Mouse (Mus musculus): Measurements from ENCODE around the gene Reln. TPM values are rescaled to one million over a fixed set of nuclear protein-coding genes. Genes with fewer than 3 reads are reported as not detected.

The Reln gene
- polyA plus RNA-seq, 1 experiment, result 1.7 TPM

GRCm38 (mm10) chr5:21934173-21934698 is 410.3 kb downstream of the Reln start:
- Histone ChIP-seq H3K27ac (ENCODE audit: insufficient read depth, low read length) (no peak overlapping the region), H3K4me1 (ENCODE audit: control insufficient read depth, insufficient read depth, low read length) (no peaks in the 10 kb centered on the region), H3K4me3 (ENCODE audit: insufficient read depth, low read length) (no peak overlapping the region)
- TF ChIP-seq CTCF (IDR thresholded peaks at IDR 0.05; ENCODE audit: borderline replicate concordance, insufficient read depth, low read length), result no peak
- no peak for TF ChIP-seq POLR2A (IDR thresholded peaks at IDR 0.05; ENCODE audit: low read depth, low read length)

- H3K27ac ChIP-seq (ENCODE audit: insufficient read depth, low read length), result no peak overlapping the region
- TF ChIP-seq CTCF (IDR thresholded peaks at IDR 0.05; ENCODE audit: borderline replicate concordance, insufficient read depth, low read length), result no peak
- no peak for TF ChIP-seq POLR2A (IDR thresholded peaks at IDR 0.05; ENCODE audit: low read depth, low read length)
- no peak overlapping the region for H3K4me3 ChIP-seq (ENCODE audit: insufficient read depth, low read length)
- H3K4me1 ChIP-seq (ENCODE audit: control insufficient read depth, insufficient read depth, low read length), result no peaks in the 10 kb centered on the region
Measured at GRCm38 (mm10) chr5:21933340-21934075, 411.0 kb downstream of the Reln start.

- TF ChIP-seq CTCF (IDR thresholded peaks at IDR 0.05; ENCODE audit: borderline replicate concordance, insufficient read depth, low read length), result no peak
- no peak for TF ChIP-seq POLR2A (IDR thresholded peaks at IDR 0.05; ENCODE audit: low read depth, low read length)
- no peaks in the 10 kb centered on the region for H3K4me1 ChIP-seq (ENCODE audit: control insufficient read depth, insufficient read depth, low read length)
Measured at GRCm38 (mm10) chr5:21931151-21931550, 413.4 kb downstream of the Reln start.

GRCm38 (mm10) chr5:21920310-21920709 is 424.2 kb downstream of the Reln start:
- TF ChIP-seq CTCF (IDR thresholded peaks at IDR 0.05; ENCODE audit: borderline replicate concordance, insufficient read depth, low read length), result no peak
- no peak for TF ChIP-seq POLR2A (IDR thresholded peaks at IDR 0.05; ENCODE audit: low read depth, low read length)
- Histone ChIP-seq H3K27ac (ENCODE audit: insufficient read depth, low read length) (no peak overlapping the region), H3K4me1 (ENCODE audit: control insufficient read depth, insufficient read depth, low read length) (no peaks in the 10 kb centered on the region), H3K4me3 (ENCODE audit: insufficient read depth, low read length) (no peak overlapping the region)

More at GRCm38 (mm10) chr5:21931151-21931550, 413.4 kb downstream of the Reln start:
- no peak overlapping the region for H3K27ac ChIP-seq (ENCODE audit: insufficient read depth, low read length)
- H3K4me3 ChIP-seq (ENCODE audit: insufficient read depth, low read length), result no peak overlapping the region

GRCm38 (mm10) chr5:21919281-21919780 is 425.2 kb downstream of the Reln start:
- Histone ChIP-seq H3K4me1 (ENCODE audit: control insufficient read depth, insufficient read depth, low read length) (no peaks in the 10 kb centered on the region), H3K4me3 (ENCODE audit: insufficient read depth, low read length) (no peak overlapping the region), H3K27ac (ENCODE audit: insufficient read depth, low read length) (no peak overlapping the region)
- TF ChIP-seq CTCF (IDR thresholded peaks at IDR 0.05; ENCODE audit: borderline replicate concordance, insufficient read depth, low read length) (no peak), POLR2A (IDR thresholded peaks at IDR 0.05; ENCODE audit: low read depth, low read length) (no peak)

- TF ChIP-seq CTCF (IDR thresholded peaks at IDR 0.05; ENCODE audit: borderline replicate concordance, insufficient read depth, low read length), result no peak
- TF ChIP-seq POLR2A (IDR thresholded peaks at IDR 0.05; ENCODE audit: low read depth, low read length), result no peak
- no peaks in the 10 kb centered on the region for H3K4me1 ChIP-seq (ENCODE audit: control insufficient read depth, insufficient read depth, low read length)
- no peak overlapping the region for H3K4me3 ChIP-seq (ENCODE audit: insufficient read depth, low read length)
- H3K27ac ChIP-seq (ENCODE audit: insufficient read depth, low read length), result no peak overlapping the region
Measured at GRCm38 (mm10) chr5:21915973-21916372, 428.5 kb downstream of the Reln start.

GRCm38 (mm10) chr5:21914776-21915175 is 429.7 kb downstream of the Reln start:
- no peak overlapping the region for H3K4me3 ChIP-seq (ENCODE audit: insufficient read depth, low read length)
- no peak for TF ChIP-seq CTCF (IDR thresholded peaks at IDR 0.05; ENCODE audit: borderline replicate concordance, insufficient read depth, low read length)
- TF ChIP-seq POLR2A (IDR thresholded peaks at IDR 0.05; ENCODE audit: low read depth, low read length), result no peak
- H3K27ac ChIP-seq (ENCODE audit: insufficient read depth, low read length), result no peak overlapping the region
- no peaks in the 10 kb centered on the region for H3K4me1 ChIP-seq (ENCODE audit: control insufficient read depth, insufficient read depth, low read length)

GRCm38 (mm10) chr5:21912835-21913530 is 431.5 kb downstream of the Reln start:
- TF ChIP-seq POLR2A (IDR thresholded peaks at IDR 0.05; ENCODE audit: low read depth, low read length) (no peak), CTCF (IDR thresholded peaks at IDR 0.05; ENCODE audit: borderline replicate concordance, insufficient read depth, low read length) (no peak)
- Histone ChIP-seq H3K27ac (ENCODE audit: insufficient read depth, low read length) (no peak overlapping the region), H3K4me3 (ENCODE audit: insufficient read depth, low read length) (no peak overlapping the region), H3K4me1 (ENCODE audit: control insufficient read depth, insufficient read depth, low read length) (no peaks in the 10 kb centered on the region)

GRCm38 (mm10) chr5:21910726-21911125 is 433.8 kb downstream of the Reln start:
- TF ChIP-seq POLR2A (IDR thresholded peaks at IDR 0.05; ENCODE audit: low read depth, low read length) (no peak), CTCF (IDR thresholded peaks at IDR 0.05; ENCODE audit: borderline replicate concordance, insufficient read depth, low read length) (no peak)
- Histone ChIP-seq H3K4me1 (ENCODE audit: control insufficient read depth, insufficient read depth, low read length) (no peaks in the 10 kb centered on the region), H3K4me3 (ENCODE audit: insufficient read depth, low read length) (no peak overlapping the region), H3K27ac (ENCODE audit: insufficient read depth, low read length) (no peak overlapping the region)

GRCm38 (mm10) chr5:21909713-21910112 is 434.8 kb downstream of the Reln start:
- Histone ChIP-seq H3K4me1 (ENCODE audit: control insufficient read depth, insufficient read depth, low read length) (no peaks in the 10 kb centered on the region), H3K27ac (ENCODE audit: insufficient read depth, low read length) (no peak overlapping the region), H3K4me3 (ENCODE audit: insufficient read depth, low read length) (no peak overlapping the region)
- no peak for TF ChIP-seq CTCF (IDR thresholded peaks at IDR 0.05; ENCODE audit: borderline replicate concordance, insufficient read depth, low read length)
- no peak for TF ChIP-seq POLR2A (IDR thresholded peaks at IDR 0.05; ENCODE audit: low read depth, low read length)
